Mouse (Mus musculus) heart, embryonic 15.5 days (tissue): Measurements from ENCODE around the gene Dip2c. TPM values are rescaled to one million over a fixed set of nuclear protein-coding genes. Genes with fewer than 3 reads are reported as not detected.
A peak's percentile ranks its signal among the peaks of the same experiment; 100 is the strongest.

ENCODE experiments used
- ATAC-seq: fragments of 200-750 bp; cut with Nextera tagmentation; replicated peaks from 2 replicates; pipeline ENCODE4 v1.8.0; 2017; ENCODE audit warnings: low read depth, moderate TSS enrichment; ENCODE audit not compliant: insufficient number of reproducible peaks, insufficient read depth, low FRiP score
- H3K27ac ChIP-seq: fragments of 300-500 bp; sonication (generic); 2 replicates; pipeline ENCODE4 v1.5.1; 2015; ENCODE audit warnings: mild to moderate bottlenecking, inconsistent platforms
- H3K27me3 ChIP-seq: fragments of 300-500 bp; sonication (generic); 2 replicates; pipeline ENCODE4 v1.6.1; 2015; ENCODE audit warnings: inconsistent platforms
- H3K36me3 ChIP-seq: fragments of 300-500 bp; sonication (generic); 2 replicates; pipeline ENCODE4 v1.6.1; 2015; ENCODE audit warnings: mild to moderate bottlenecking, inconsistent platforms
- H3K4me1 ChIP-seq: fragments of 300-500 bp; sonication (generic); replicated peaks from 2 replicates; pipeline ENCODE4 v1.6.1; 2015; ENCODE audit warnings: inconsistent platforms
- H3K4me2 ChIP-seq: fragments of 300-500 bp; sonication (generic); 2 replicates; pipeline ENCODE4 v1.6.1; 2015; ENCODE audit warnings: inconsistent platforms, mild to moderate bottlenecking, moderate library complexity
- H3K4me3 ChIP-seq: fragments of 300-500 bp; sonication (generic); 2 replicates; pipeline ENCODE4 v1.5.1; 2015; ENCODE audit warnings: mild to moderate bottlenecking, inconsistent platforms
- H3K9ac ChIP-seq: fragments of 300-500 bp; sonication (generic); 2 replicates; pipeline ENCODE4 v1.6.1; 2015; ENCODE audit warnings: mild to moderate bottlenecking, inconsistent platforms
- H3K9me3 ChIP-seq: fragments of 300-500 bp; sonication (generic); replicated peaks from 2 replicates; pipeline ENCODE4 v1.6.1; 2016; ENCODE audit warnings: inconsistent platforms
- WGBS: fragments of 180-500 bp; shearing (Covaris S2); methylation state at CpG from one replicate; pipeline ENCODE4 v1.1.7; 2015; ENCODE audit warnings: mixed read lengths; 5-methylcytosine and 5-hydroxymethylcytosine counted together
- polyA plus RNA-seq: library from polyadenylated mRNA; unstranded; fragments of >200 nt; fragmentation: Nextera tagmentation; extraction: Ambion mirVana; gene quantifications from 2 replicates; pipeline ENCODE4 v1.2.1, GENCODE M21; 2015

The Dip2c gene
- polyA plus RNA-seq, 1 experiment from 2014 or later = 6.3 TPM

- 19% methylated on average over 4 of the region's 4 CpGs for WGBS
- ATAC-seq = 0 out of 2 replicates have a peak, but pooled peaks have one; percentile 47
- H3K4me3 ChIP-seq = no peak overlapping the region
- H3K4me2 ChIP-seq = no peak overlapping the region
- H3K36me3 ChIP-seq = no peaks in the 10 kb centered on the region
- peak overlapping the region; percentile 17 for H3K27ac ChIP-seq
- H3K9ac ChIP-seq = no peak overlapping the region
- H3K27me3 ChIP-seq = no peaks in the 10 kb centered on the region
- peaks cover 42% of the 10 kb centered on the region for H3K4me1 ChIP-seq
- H3K9me3 ChIP-seq = no peaks in the 10 kb centered on the region
Measured at GRCm38 (mm10) chr13:9454426-9455177, 178.3 kb downstream of the Dip2c start.

- H3K9ac ChIP-seq = no peak overlapping the region
- H3K27ac ChIP-seq = no peak overlapping the region
- WGBS = 70% methylated on average over 1 of the region's 1 CpGs
- H3K4me2 ChIP-seq = no peak overlapping the region
- H3K4me3 ChIP-seq = no peak overlapping the region
- no peaks in the 10 kb centered on the region for H3K27me3 ChIP-seq
- H3K4me1 ChIP-seq = peaks cover 32% of the 10 kb centered on the region
- no peaks in the 10 kb centered on the region for H3K36me3 ChIP-seq
- no peaks in the 10 kb centered on the region for H3K9me3 ChIP-seq
- no peak for ATAC-seq
Measured at GRCm38 (mm10) chr13:9455979-9456378, 179.7 kb downstream of the Dip2c start.

- Histone ChIP-seq H3K4me2 (no peak overlapping the region), H3K9ac (no peak overlapping the region), H3K4me3 (no peak overlapping the region), H3K9me3 (no peaks in the 10 kb centered on the region), H3K36me3 (no peaks in the 10 kb centered on the region), H3K4me1 (peaks cover 20% of the 10 kb centered on the region), H3K27me3 (no peaks in the 10 kb centered on the region), H3K27ac (no peak overlapping the region)
- 85% methylated on average over 8 of the region's 8 CpGs for WGBS
- ATAC-seq = no peak
Measured at GRCm38 (mm10) chr13:9457420-9458308, 181.3 kb downstream of the Dip2c start.

GRCm38 (mm10) chr13:9464457-9464856 is 188.1 kb downstream of the Dip2c start:
- no peak overlapping the region for H3K4me3 ChIP-seq
- no peaks in the 10 kb centered on the region for H3K27me3 ChIP-seq
- H3K9me3 ChIP-seq = no peaks in the 10 kb centered on the region
- no peak for ATAC-seq
- H3K9ac ChIP-seq = no peak overlapping the region
- no peak overlapping the region for H3K4me2 ChIP-seq
- no peaks in the 10 kb centered on the region for H3K36me3 ChIP-seq
- WGBS = 93% methylated on average over 3 of the region's 3 CpGs
- no peaks in the 10 kb centered on the region; the same call in 1 of the 2 replicates for H3K4me1 ChIP-seq
- no peak overlapping the region for H3K27ac ChIP-seq

GRCm38 (mm10) chr13:9467216-9467615 is 190.9 kb downstream of the Dip2c start:
- Histone ChIP-seq H3K4me3 (no peak overlapping the region), H3K9ac (no peak overlapping the region), H3K27me3 (no peaks in the 10 kb centered on the region), H3K9me3 (no peaks in the 10 kb centered on the region), H3K4me2 (no peak overlapping the region), H3K36me3 (no peaks in the 10 kb centered on the region), H3K27ac (no peak overlapping the region), H3K4me1 (no peaks in the 10 kb centered on the region)
- 25% methylated on average over 1 of the region's 1 CpGs for WGBS
- ATAC-seq = no peak

GRCm38 (mm10) chr13:9473383-9473782 is 197.1 kb downstream of the Dip2c start:
- Histone ChIP-seq H3K27ac (no peak overlapping the region), H3K27me3 (no peaks in the 10 kb centered on the region), H3K9me3 (no peaks in the 10 kb centered on the region; the same call in 1 of the 2 replicates), H3K4me3 (no peak overlapping the region), H3K4me2 (no peak overlapping the region), H3K9ac (no peak overlapping the region), H3K36me3 (0 out of 2 replicates have a peak, but pooled peaks cover 3% of the 10 kb centered on the region), H3K4me1 (no peaks in the 10 kb centered on the region)
- 73% methylated on average over 1 of the region's 1 CpGs for WGBS
- ATAC-seq = no peak

- WGBS = 68% methylated on average over 1 of the region's 1 CpGs
- no peaks in the 10 kb centered on the region for H3K9me3 ChIP-seq
- no peak overlapping the region for H3K9ac ChIP-seq
- H3K4me2 ChIP-seq = no peak overlapping the region
- H3K27ac ChIP-seq = no peak overlapping the region
- H3K36me3 ChIP-seq = no peaks in the 10 kb centered on the region
- no peak for ATAC-seq
- no peaks in the 10 kb centered on the region for H3K27me3 ChIP-seq
- no peak overlapping the region for H3K4me3 ChIP-seq
- peaks cover 13% of the 10 kb centered on the region for H3K4me1 ChIP-seq
Measured at GRCm38 (mm10) chr13:9481722-9482121, 205.4 kb downstream of the Dip2c start.

GRCm38 (mm10) chr13:9489696-9490095 is 213.4 kb downstream of the Dip2c start:
- Histone ChIP-seq H3K4me2 (no peak overlapping the region), H3K9me3 (no peaks in the 10 kb centered on the region), H3K27ac (no peak overlapping the region), H3K4me3 (no peak overlapping the region), H3K4me1 (peaks cover 18% of the 10 kb centered on the region), H3K9ac (no peak overlapping the region), H3K36me3 (no peaks in the 10 kb centered on the region), H3K27me3 (no peaks in the 10 kb centered on the region)
- no peak for ATAC-seq
- 67% methylated on average over 3 of the region's 3 CpGs for WGBS

GRCm38 (mm10) chr13:9494726-9495125 is 218.4 kb downstream of the Dip2c start:
- H3K4me1 ChIP-seq = peaks cover 12% of the 10 kb centered on the region
- peak overlapping the region; percentile 22; the same call in 1 of the 2 replicates for H3K27ac ChIP-seq
- H3K36me3 ChIP-seq = no peaks in the 10 kb centered on the region
- peak overlapping the region; percentile 62 for H3K4me2 ChIP-seq
- ATAC-seq = peak; percentile 73; the same call in 1 of the 2 replicates
- no peaks in the 10 kb centered on the region for H3K27me3 ChIP-seq
- no peaks in the 10 kb centered on the region for H3K9me3 ChIP-seq
- peak overlapping the region; percentile 48 for H3K4me3 ChIP-seq
- H3K9ac ChIP-seq = peak overlapping the region; percentile 51
- 54% methylated on average over 21 of the region's 21 CpGs for WGBS

- H3K27ac ChIP-seq = peak overlapping the region; percentile 76
- 24% methylated on average over 6 of the region's 6 CpGs for WGBS
- peak overlapping the region; percentile 22; the same call in 1 of the 2 replicates for H3K4me3 ChIP-seq
- no peaks in the 10 kb centered on the region for H3K9me3 ChIP-seq
- peak; percentile 64; the same call in 1 of the 2 replicates for ATAC-seq
- H3K27me3 ChIP-seq = no peaks in the 10 kb centered on the region
- peak overlapping the region; percentile 53 for H3K4me2 ChIP-seq
- peaks cover 8% of the 10 kb centered on the region for H3K4me1 ChIP-seq
- H3K9ac ChIP-seq = no peak overlapping the region
- H3K36me3 ChIP-seq = no peaks in the 10 kb centered on the region
Measured at GRCm38 (mm10) chr13:9504118-9504856, 228.0 kb downstream of the Dip2c start.

GRCm38 (mm10) chr13:9538556-9538955 is 262.2 kb downstream of the Dip2c start:
- Histone ChIP-seq H3K9ac (no peak overlapping the region), H3K9me3 (no peaks in the 10 kb centered on the region), H3K4me1 (no peaks in the 10 kb centered on the region), H3K27me3 (no peaks in the 10 kb centered on the region), H3K27ac (no peak overlapping the region), H3K36me3 (0 out of 2 replicates have a peak, but pooled peaks cover 4% of the 10 kb centered on the region), H3K4me3 (no peak overlapping the region), H3K4me2 (no peak overlapping the region)
- ATAC-seq = no peak
